Mouse (Mus musculus) heart, postnatal 36 days (tissue): Measurements from ENCODE around the gene Zeb2. TPM values are rescaled to one million over a fixed set of nuclear protein-coding genes. Genes with fewer than 3 reads are reported as not detected.
A peak's percentile ranks its signal among the peaks of the same experiment; 100 is the strongest.

Experiments
- DNase-seq, 2 experiments: peaks; one replicate each; pipeline ENCODE4 v3.0.0; 2021 to 2022
- intact Hi-C: fragments of 180-260 bp; cut with DNase I; formaldehyde crosslinking; loops from one replicate; pipeline ENCODE4 v1.15.1; 2025
- total RNA-seq, 2 experiments: library from RNA; stranded (reverse); gene quantifications; 2 replicates each; pipeline ENCODE4 v1.2.3; 2021

Gene Zeb2
- total RNA-seq, 2 experiments from 2014 or later, result 53.1 to 54.2 TPM

GRCm38 (mm10) chr2:45112891-45113683 lies 4.1 kb downstream of the Zeb2 start:
- peak; percentile 54 to 67 for DNase-seq
- intact Hi-C loops, result loop anchor here (5.0 to 10.0 kb wide), 5 partner anchors 402 to 1542 kb away; no protein-coding TSS in a partner anchor

- no peak for DNase-seq
- intact Hi-C loops, result loop anchor here (5.0 to 10.0 kb wide), 5 partner anchors 403 to 1543 kb away; no protein-coding TSS in a partner anchor
Observed at GRCm38 (mm10) chr2:45112021-45112747, 5.0 kb downstream of the Zeb2 start.

DNA sequence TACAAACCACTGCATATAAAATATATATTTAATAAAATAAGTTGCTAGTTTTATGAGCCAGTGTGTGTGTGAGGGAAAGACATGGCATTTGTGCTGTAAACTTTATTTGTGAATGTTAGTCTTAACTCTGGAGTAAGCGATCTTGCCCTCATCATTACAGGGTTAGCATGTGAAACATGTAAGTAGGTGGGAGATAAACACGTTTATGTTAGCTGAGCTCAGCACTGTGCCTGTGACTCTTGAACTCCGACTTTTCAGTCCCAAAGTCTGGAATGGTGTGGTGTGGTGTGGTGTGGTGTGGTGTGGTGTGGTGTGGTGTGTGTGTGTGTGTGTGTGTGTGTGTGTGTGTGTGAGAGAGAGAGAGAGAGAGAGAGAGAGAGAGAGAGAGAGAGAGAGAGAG lies 5.6 kb downstream of the Zeb2 start:
- DNase-seq, result peak in 1 of 2 experiments; percentile 41
- intact Hi-C loops, result loop anchor here (2.0 to 10.0 kb wide), 6 partner anchors 185 to 1543 kb away; partner anchors contain the start of gene Gtdc1

DNA sequence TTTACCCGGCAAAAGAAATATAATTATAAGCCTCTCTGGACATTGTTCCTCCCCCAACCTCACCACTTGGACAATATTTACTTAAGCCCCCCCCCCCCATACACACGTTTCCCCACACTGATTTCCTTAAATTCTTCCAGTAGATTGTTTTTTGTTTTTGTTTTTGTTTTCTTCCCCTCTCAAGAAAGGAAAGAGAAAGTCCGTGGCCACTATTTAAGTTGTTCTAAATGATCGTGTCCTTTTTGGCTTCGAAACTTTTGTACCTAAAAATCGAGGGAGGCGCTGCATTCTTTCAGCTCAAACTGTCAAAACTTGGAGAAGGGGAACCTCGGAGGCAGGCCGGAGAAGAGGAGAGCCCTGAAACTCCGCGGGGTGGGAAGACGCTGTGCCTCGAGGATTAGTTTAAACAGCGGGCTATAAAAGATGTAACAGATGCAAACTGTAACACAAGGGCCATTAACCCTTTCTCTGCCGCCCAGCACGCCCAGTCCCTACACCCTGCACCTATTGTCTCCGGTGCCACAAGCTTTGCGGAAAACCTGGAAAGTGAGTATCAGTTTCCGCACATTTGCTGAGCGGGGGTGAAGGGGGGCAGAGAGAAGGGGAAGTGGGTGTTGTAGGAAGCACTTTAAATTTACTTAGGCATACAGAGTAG lies 6.3 kb downstream of the Zeb2 start:
- intact Hi-C loops, result loop anchor here (2.0 to 10.0 kb wide), 6 partner anchors 184 to 1544 kb away; partner anchors contain the start of gene Gtdc1
- DNase-seq, result peak; percentile 58 to 72

DNA sequence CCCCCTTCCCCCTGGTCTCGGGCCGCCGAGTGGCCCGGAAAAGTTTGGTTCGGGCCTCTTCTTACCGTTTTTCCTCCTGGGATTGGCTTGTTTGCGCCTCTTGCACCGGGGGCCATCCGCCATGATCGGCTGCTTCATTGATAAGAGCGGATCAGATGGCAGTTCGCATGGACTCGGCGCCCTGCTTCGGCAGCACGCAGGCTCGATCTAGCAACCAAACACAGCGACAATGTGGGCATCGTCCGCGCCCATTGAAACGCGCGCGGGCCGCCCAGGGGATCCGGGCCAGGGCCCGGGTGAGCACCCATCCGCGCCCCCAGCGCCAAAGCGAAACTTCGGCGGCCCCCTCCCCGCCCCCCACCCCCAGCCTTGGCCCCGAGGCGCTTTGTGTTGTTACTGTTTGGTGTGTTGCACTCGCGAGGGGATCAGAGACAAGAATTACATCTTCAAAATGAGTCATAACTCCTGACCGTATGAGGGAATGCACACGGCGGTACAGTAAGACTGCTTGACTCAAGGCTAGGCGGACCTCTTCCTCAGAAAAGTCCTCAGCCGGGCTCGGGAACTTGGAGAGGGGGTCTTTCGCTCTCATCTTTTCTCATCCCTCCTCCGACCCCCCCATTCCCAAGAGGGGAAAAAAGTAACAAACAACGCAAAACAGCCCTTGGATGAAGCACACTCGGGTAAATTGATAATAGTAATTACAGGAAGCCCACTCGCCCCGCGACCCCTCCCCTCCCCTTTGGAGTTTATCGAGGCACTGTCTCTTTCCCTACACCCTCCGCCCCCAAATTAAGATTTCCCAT lies 7.0 kb downstream of the Zeb2 start:
- peak; percentile 69 to 87 for DNase-seq
- intact Hi-C loops, result loop anchor here (2.0 to 10.0 kb wide), 8 partner anchors 88 to 1545 kb away; partner anchors contain the start of gene Gtdc1

DNA sequence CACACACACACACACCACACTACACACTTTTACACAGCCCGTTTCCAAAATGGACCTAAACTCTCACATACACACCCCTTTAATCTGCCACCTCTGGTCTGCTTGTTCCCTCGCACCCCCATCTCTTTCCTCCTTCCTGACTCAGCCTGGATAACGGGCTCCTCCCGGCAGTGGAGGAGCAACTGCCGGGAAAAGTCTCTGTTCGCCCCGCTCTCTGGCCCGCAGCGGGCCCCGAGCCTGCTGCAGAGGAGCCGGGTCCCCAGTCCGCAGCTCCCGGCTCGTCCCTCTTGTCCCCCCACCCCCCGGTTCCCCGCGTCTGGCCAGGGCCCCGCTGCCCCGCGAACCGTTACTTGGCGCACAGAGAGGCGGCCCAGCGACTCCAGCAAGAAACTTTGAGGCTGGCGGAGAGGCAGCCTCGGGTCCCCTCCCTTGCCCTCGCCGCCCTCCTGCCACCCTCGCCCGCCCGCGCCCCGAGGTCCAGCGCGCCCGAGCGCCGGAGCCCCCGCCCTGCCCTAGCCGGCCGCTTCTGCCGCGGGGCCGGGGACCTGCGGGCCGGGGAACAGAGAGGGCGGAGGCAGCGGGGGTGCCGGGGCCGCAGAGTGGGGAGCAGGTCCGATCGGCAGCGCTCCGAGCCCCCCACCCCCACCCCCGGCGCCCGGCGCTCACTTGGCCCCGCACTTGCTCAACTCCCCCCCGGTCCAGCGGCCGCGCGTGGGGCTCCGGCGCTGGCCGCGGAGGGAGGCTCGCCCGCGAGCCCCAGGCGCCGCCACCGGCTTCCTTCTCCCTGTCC lies 7.8 kb downstream of the Zeb2 start:
- DNase-seq, result peak; percentile 51 to 77
- intact Hi-C loops, result loop anchor here (5.0 kb wide), 2 partner anchors 87 to 122 kb away; no protein-coding TSS in a partner anchor

DNA sequence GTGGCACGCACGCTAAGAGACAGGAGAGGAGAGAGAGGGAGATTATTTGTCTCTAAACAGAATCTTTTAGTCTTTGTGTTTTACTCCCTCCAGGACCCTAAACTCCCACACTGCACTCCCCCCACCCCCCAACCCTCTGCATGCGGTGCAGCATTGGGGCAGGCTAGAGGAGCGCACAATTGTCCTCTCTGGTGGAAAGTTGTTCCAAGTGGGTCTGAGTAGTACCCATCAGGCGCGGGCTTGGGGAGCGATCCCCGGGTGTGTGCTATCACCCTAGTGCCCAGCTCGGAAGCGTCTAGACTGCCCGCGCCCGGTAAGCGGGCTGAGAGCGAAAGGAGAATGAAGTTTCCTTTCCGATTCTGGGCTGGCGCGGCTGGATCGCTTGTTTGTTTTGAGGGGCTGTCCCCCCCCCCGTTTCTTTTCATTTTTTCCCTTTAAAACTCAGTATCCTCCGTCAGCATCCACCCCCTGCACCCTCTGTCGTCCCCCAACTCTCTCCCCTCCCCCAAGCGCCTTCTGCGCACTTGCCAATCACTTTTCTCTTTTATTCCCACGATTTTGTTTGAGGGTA lies 8.6 kb downstream of the Zeb2 start:
- intact Hi-C loops, result loop anchor here (5.0 kb wide), 2 partner anchors 86 to 121 kb away; no protein-coding TSS in a partner anchor
- DNase-seq, result peak; percentile 52 to 74

GRCm38 (mm10) chr2:45107555-45107954 lies 9.6 kb downstream of the Zeb2 start:
- intact Hi-C loops, result loop anchor here (5.0 kb wide), 2 partner anchors 85 to 120 kb away; no protein-coding TSS in a partner anchor
- no peak for DNase-seq

DNA sequence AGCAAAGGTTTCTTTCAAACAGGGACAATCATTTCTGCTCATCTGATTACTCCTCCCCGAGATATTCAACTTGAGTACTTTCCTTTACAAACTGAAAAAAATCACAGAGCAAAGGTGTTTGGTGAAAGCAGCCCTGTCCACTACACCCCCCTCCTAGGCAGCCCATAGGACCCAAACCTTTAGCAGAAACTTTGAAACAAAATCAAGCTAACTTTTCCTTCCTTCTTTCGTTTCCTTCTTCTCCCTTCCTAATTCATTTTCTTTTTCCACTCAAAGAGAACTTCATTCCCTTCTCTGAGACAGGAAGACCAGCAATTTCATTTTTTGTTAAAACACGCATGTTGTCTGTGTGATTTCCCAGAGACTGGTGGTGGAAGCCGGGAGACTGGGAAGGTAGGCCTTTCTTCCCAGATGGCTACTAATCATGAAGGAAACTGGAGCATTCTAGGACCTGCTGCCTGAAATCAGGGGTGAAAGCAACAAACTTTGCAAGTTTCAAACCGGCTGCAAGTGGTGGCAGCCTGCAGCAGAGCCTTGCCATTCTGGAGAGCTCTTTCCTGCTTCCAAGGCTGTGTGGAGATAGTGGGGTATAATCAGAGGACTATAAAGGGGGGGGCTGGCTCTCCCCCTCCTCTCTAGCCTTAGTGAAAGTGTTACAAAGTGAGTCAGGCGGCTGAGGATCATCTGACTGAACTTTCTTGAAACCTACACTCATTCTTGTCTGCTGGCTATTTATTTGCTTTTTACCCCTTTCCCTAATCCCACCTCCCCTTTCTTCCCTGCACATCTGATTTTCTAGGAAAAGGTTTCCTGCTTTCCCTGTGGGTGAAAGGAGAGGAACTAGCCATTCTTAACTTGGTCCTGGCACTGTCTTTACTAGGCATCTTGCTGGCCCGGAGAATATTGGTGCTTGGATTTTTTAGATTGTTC lies 11.0 kb downstream of the Zeb2 start:
- intact Hi-C loops, result loop anchor here (5.0 kb wide), 2 partner anchors 84 to 119 kb away; no protein-coding TSS in a partner anchor
- DNase-seq, result no peak

DNA sequence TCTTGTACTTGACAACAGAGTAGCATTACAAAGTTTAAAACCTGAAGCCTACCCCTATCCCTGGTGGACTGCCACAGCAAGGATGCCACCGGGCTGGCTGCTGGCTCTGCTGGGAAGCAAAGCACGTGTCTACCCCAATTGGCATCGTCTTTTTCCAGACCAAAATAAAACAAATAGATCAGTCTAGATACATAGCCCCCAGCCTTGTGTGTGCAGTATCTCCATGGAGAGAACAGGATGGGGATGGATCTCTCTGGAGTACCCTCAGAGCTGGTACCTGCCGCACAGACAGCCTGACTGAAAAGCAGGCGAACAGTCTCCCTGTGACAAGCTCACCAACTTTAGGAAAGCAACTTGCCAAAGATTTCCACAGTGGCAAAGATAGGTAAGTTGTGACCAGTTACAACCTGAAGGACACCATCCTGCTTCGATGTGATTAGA lies 11.9 kb downstream of the Zeb2 start:
- no peak for DNase-seq
- intact Hi-C loops, result loop anchor here (5.0 kb wide), 2 partner anchors 83 to 118 kb away; no protein-coding TSS in a partner anchor

- no peak for DNase-seq
- intact Hi-C loops, result loop anchor here (5.0 kb wide), 2 partner anchors 82 to 117 kb away; no protein-coding TSS in a partner anchor
Observed at GRCm38 (mm10) chr2:45104511-45105055, 12.6 kb downstream of the Zeb2 start.

GRCm38 (mm10) chr2:45104066-45104465 lies 13.1 kb downstream of the Zeb2 start:
- DNase-seq, result no peak
- intact Hi-C loops, result no loop called here

- intact Hi-C loops, result no loop called here
Observed at GRCm38 (mm10) chr2:45103021-45103983, 13.9 kb downstream of the Zeb2 start.

GRCm38 (mm10) chr2:45102191-45102638 lies 15.0 kb downstream of the Zeb2 start:
- no peak for DNase-seq
- intact Hi-C loops, result no loop called here

More at GRCm38 (mm10) chr2:45103021-45103983, 13.9 kb downstream of the Zeb2 start:
- no peak for DNase-seq

GRCm38 (mm10) chr2:45101586-45101985 lies 15.6 kb downstream of the Zeb2 start:
- intact Hi-C loops, result no loop called here
- DNase-seq, result no peak

GRCm38 (mm10) chr2:45101040-45101439 lies 16.2 kb downstream of the Zeb2 start:
- intact Hi-C loops, result no loop called here
- DNase-seq, result no peak
